Mouse (Mus musculus): ENCODE data around the gene Gm45062. TPM values are rescaled to one million over a fixed set of nuclear protein-coding genes. Genes with fewer than 3 reads are reported as not detected.

Gm45062 gene
- total RNA-seq, 1 experiment = 1.5 TPM

DNA sequence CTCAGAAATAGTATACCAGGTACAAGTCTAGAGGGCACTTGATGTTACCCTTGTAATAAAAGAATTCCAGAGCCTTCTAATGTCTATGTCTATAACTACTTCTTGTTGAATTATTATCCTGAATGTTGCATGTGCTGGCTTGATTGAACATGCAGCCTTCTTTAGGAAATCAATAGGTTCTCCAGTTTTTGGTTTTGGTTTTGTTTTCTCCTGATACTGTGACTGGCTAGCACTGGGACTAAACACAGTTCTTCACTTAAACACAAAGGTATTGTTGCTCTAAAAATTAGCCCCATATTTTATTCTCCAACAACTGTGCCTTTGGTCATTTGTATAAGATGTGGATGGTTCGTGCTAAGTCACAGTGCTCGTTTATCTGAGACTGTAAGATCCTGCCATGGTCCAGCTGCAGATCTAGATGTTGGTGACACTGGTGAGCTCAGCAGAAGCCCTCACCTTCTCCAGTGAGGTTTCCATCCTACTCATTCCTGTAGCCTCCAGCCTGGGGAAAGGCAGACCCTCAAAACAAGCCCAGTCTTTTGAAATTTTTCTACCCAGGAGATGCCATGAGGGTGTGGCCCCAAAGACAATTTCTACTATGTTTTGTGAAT lies 89.9 kb downstream of the Gm45062 start:
- no peak overlapping the region for H3K27ac ChIP-seq (ENCODE audit: insufficient read depth, low read depth, low read length, poor library complexity, severe bottlenecking)
- in situ Hi-C loops (cut with MboI; ENCODE audit: low sequenced_read_pairs in 2 of 2, unreplicated experiment in 2 of 2) = no loop called here
- peaks cover 5 to 7% of the 10 kb centered on the region in 2 experiments; a peak in 2 of 4 replicates for H3K4me1 ChIP-seq (ENCODE audit: control insufficient read depth in 2 of 2, insufficient read depth in 2 of 2, low read length in 2 of 2, poor library complexity in 1 of 2)
- H3K4me3 ChIP-seq (ENCODE audit: insufficient read depth in 1 of 2, low read depth in 1 of 2, low read length in 2 of 2, poor library complexity in 1 of 2, severe bottlenecking in 1 of 2) = no peak overlapping the region
- H3K36me3 ChIP-seq (ENCODE audit: control insufficient read depth, insufficient read depth, low read length, poor library complexity, severe bottlenecking) = no peaks in the 10 kb centered on the region
- H3K9me3 ChIP-seq (ENCODE audit: control insufficient read depth, insufficient read depth, low read depth, low read length) = no peaks in the 10 kb centered on the region
- no peak for DNase-seq (ENCODE audit: low read depth, low spot score)
- H3K9ac ChIP-seq (ENCODE audit: insufficient read depth, low read depth, low read length, poor library complexity, severe bottlenecking) = no peak overlapping the region
- TF ChIP-seq ZC3H11A (IDR thresholded peaks at IDR 0.05; ENCODE audit: borderline replicate concordance, low read depth, low read length) (no peak), HCFC1 (IDR thresholded peaks at IDR 0.05; ENCODE audit: borderline replicate concordance, insufficient read depth, low read length) (no peak), ZNF384 (IDR thresholded peaks at IDR 0.05; ENCODE audit: low read depth, low read length) (no peak)

DNA sequence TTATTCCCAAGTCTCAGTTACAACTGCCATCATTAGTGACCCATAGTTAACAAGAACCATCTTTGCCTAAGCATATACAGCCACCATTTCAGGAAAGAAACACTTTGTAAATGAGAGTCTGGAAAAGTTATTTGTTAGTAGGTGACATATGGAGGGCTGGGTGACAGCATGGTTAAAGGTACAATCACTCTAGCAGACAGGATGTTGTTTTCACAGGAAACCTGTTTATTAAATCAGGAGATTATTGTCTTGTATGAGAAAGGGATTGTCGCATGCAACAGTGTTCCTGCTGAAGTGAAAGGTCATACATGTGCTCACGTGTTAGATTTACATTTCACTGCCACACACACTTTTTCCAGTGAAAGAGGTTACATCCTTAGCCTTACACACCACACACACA lies 92.3 kb downstream of the Gm45062 start:
- H3K9ac ChIP-seq (ENCODE audit: insufficient read depth, low read depth, low read length, poor library complexity, severe bottlenecking) = no peak overlapping the region
- in situ Hi-C loops (cut with MboI; ENCODE audit: low sequenced_read_pairs in 2 of 2, unreplicated experiment in 2 of 2) = no loop called here
- TF ChIP-seq MAFK (IDR thresholded peaks at IDR 0.05; ENCODE audit: insufficient read depth, low read depth, low read length) (no peak), ZC3H11A (IDR thresholded peaks at IDR 0.05; ENCODE audit: borderline replicate concordance, low read depth, low read length) (no peak), HCFC1 (IDR thresholded peaks at IDR 0.05; ENCODE audit: borderline replicate concordance, insufficient read depth, low read length) (no peak)
- H3K4me1 ChIP-seq (ENCODE audit: control insufficient read depth in 2 of 2, insufficient read depth in 2 of 2, low read length in 2 of 2, poor library complexity in 1 of 2) = peaks cover 5 to 6% of the 10 kb centered on the region in 2 experiments; a peak in 2 of 4 replicates
- no peak overlapping the region for H3K4me3 ChIP-seq (ENCODE audit: insufficient read depth in 1 of 2, low read depth in 1 of 2, low read length in 2 of 2, poor library complexity in 1 of 2, severe bottlenecking in 1 of 2)
- no peak for DNase-seq (ENCODE audit: low read depth, low spot score)
- no peak overlapping the region for H3K27ac ChIP-seq (ENCODE audit: insufficient read depth, low read depth, low read length, poor library complexity, severe bottlenecking)
- H3K36me3 ChIP-seq (ENCODE audit: control insufficient read depth, insufficient read depth, low read length, poor library complexity, severe bottlenecking) = no peaks in the 10 kb centered on the region
- H3K9me3 ChIP-seq (ENCODE audit: control insufficient read depth, insufficient read depth, low read depth, low read length) = no peaks in the 10 kb centered on the region

- H3K27ac ChIP-seq (ENCODE audit: insufficient read depth, low read depth, low read length, poor library complexity, severe bottlenecking) = no peak overlapping the region
- H3K4me1 ChIP-seq (ENCODE audit: control insufficient read depth in 2 of 2, insufficient read depth in 2 of 2, low read length in 2 of 2, poor library complexity in 1 of 2) = peaks cover 4 to 6% of the 10 kb centered on the region in 2 experiments; a peak in 2 of 4 replicates
- H3K36me3 ChIP-seq (ENCODE audit: control insufficient read depth, insufficient read depth, low read length, poor library complexity, severe bottlenecking) = no peaks in the 10 kb centered on the region
- no peaks in the 10 kb centered on the region for H3K9me3 ChIP-seq (ENCODE audit: control insufficient read depth, insufficient read depth, low read depth, low read length)
- no peak overlapping the region for H3K4me3 ChIP-seq (ENCODE audit: insufficient read depth in 1 of 2, low read depth in 1 of 2, low read length in 2 of 2, poor library complexity in 1 of 2, severe bottlenecking in 1 of 2)
- no peak for DNase-seq (ENCODE audit: low read depth, low spot score)
- H3K9ac ChIP-seq (ENCODE audit: insufficient read depth, low read depth, low read length, poor library complexity, severe bottlenecking) = no peak overlapping the region
- no peak for TF ChIP-seq CHD2 (IDR thresholded peaks at IDR 0.05; ENCODE audit: low read depth, low read length)
- no peak for TF ChIP-seq HCFC1 (IDR thresholded peaks at IDR 0.05; ENCODE audit: borderline replicate concordance, insufficient read depth, low read length)
- no peak for TF ChIP-seq ZNF384 (IDR thresholded peaks at IDR 0.05; ENCODE audit: low read depth, low read length)
- no peak for TF ChIP-seq ZC3H11A (IDR thresholded peaks at IDR 0.05; ENCODE audit: borderline replicate concordance, low read depth, low read length)
- TF ChIP-seq MAFK (IDR thresholded peaks at IDR 0.05; ENCODE audit: insufficient read depth, low read depth, low read length) = no peak
- in situ Hi-C loops (cut with MboI; ENCODE audit: low sequenced_read_pairs in 2 of 2, unreplicated experiment in 2 of 2) = no loop called here
Observed at GRCm38 (mm10) chr6:8352533-8353168, 93.4 kb downstream of the Gm45062 start.

GRCm38 (mm10) chr6:8353461-8353860 lies 94.2 kb downstream of the Gm45062 start:
- Histone ChIP-seq H3K4me1 (ENCODE audit: control insufficient read depth in 2 of 2, insufficient read depth in 2 of 2, low read length in 2 of 2, poor library complexity in 1 of 2) (peaks cover 4 to 6% of the 10 kb centered on the region in 2 experiments; a peak in 2 of 4 replicates), H3K9me3 (ENCODE audit: control insufficient read depth, insufficient read depth, low read depth, low read length) (no peaks in the 10 kb centered on the region), H3K4me3 (ENCODE audit: insufficient read depth in 1 of 2, low read depth in 1 of 2, low read length in 2 of 2, poor library complexity in 1 of 2, severe bottlenecking in 1 of 2) (no peak overlapping the region), H3K27ac (ENCODE audit: insufficient read depth, low read depth, low read length, poor library complexity, severe bottlenecking) (no peak overlapping the region), H3K9ac (ENCODE audit: insufficient read depth, low read depth, low read length, poor library complexity, severe bottlenecking) (no peak overlapping the region), H3K36me3 (ENCODE audit: control insufficient read depth, insufficient read depth, low read length, poor library complexity, severe bottlenecking) (no peaks in the 10 kb centered on the region)
- DNase-seq (ENCODE audit: low read depth, low spot score) = no peak
- in situ Hi-C loops (cut with MboI; ENCODE audit: low sequenced_read_pairs in 2 of 2, unreplicated experiment in 2 of 2) = no loop called here
- TF ChIP-seq ZC3H11A (IDR thresholded peaks at IDR 0.05; ENCODE audit: borderline replicate concordance, low read depth, low read length) = no peak
- TF ChIP-seq HCFC1 (IDR thresholded peaks at IDR 0.05; ENCODE audit: borderline replicate concordance, insufficient read depth, low read length) = no peak
- TF ChIP-seq ZNF384 (IDR thresholded peaks at IDR 0.05; ENCODE audit: low read depth, low read length) = no peak
- TF ChIP-seq MAFK (IDR thresholded peaks at IDR 0.05; ENCODE audit: insufficient read depth, low read depth, low read length) = no peak
- no peak for TF ChIP-seq CHD2 (IDR thresholded peaks at IDR 0.05; ENCODE audit: low read depth, low read length)
